Mouse (Mus musculus): ENCODE results near the gene Btbd8.

The Btbd8 gene

DNA sequence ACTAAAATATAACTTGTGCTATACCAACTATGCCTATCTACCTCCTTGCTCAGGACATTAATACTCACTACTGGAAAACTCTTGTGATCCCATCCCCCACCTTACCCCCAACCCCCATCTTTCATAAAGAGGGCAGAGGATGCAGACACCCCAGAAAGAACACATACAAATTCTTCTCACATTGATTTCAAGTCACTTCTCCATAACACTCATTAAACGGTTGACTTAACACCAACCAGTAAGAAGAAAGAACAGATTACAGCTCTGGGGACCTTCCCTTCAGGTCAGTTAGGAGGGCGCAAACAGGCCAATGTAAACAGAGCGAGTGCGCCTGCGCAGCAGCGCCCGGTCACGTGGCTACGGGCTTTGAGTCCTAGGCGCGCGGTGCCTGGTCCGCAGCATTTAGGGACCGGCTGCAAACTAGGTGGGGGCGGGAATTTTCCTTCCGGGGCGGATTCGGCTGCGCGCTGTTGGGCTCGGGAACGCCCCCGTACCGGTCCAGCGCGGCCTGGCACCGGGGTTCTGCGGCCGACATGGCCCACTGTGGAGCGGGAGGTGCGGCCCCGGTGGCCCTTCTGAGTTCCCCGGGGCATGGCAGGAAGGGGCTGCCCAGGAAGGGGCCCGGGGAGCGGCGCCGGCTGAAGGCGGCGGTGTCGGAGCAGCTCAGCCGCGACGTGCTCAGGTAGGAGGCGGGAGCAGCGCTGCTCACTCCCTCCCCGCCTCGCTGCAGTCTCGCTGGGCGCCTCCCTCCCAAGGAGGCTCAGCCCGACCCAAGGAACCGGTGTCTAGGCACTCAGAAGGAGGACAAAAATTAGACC lies at the start of gene Btbd8:
Gene Btbd8, plus strand, starts transcription at position 534 of the 818 bp plus-strand sequence.
- peak; percentile 88 for DNase-seq (ENCODE audit: low read depth)

DNA sequence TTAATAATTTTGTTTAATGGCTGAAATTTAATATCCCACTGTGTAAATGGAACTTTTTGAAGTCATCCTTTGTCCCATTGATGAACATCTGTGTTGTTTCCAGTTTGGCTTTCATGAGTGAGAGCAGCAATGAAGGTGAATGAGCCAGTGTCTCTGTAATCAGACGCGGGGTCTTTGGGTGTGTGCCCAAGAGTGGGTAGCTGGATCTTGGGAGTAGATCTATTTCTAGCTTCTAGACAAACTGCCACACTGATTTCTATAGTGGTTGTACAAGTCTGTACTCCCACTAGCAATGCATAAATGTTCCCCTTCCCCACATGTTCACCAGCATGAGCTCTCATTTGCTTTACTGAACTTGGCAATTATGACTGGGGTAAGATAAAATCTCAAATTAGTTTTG lies 48.4 kb upstream of the Btbd8 start:
- DNase-seq (ENCODE audit: low read depth) = no peak

DNA sequence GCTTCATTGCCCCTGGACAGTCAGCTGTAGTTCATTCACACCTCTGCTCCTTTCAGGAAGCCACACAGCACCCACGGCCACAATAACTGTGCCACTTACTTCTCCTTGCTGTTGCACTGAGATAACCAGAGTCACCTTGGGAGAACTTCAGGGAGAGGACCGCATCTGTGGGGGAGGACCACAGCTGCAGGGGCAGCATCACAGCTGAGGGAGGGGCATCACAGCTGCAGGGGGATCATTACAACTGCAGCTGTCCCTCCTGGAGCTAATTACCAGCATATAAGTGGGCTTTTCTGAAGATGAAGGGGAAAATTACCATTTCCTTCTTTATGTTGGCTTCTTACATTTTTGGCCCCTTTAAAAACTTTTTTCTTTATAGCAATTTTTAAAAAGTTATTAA lies 43.4 kb upstream of the Btbd8 start:
- DNase-seq (ENCODE audit: low read depth) = no peak

DNA sequence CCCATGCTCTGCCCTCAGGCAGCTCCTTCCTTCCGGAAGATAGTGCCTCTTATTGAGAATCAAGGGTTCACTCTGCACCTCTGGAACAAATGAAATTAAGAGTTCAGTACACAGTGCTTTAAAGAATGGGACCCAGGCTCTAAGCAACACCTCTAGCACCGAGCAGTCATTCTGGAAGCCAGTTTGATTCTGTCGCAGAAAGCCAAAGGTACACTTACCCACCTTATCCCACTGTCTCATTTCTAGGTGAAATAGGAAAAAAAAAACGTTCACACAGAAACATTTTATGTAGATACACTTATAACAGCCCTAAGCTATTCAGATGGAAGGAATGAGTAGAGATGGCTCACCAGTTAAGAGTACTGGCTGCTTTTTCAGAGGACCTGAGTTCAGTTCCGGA lies 35.4 kb upstream of the Btbd8 start, which contains the start of gene Ephx4:
Gene Ephx4, plus strand, starts transcription at position 301 of the 400 bp plus-strand sequence.
- no peak for DNase-seq (ENCODE audit: low read depth)

DNA sequence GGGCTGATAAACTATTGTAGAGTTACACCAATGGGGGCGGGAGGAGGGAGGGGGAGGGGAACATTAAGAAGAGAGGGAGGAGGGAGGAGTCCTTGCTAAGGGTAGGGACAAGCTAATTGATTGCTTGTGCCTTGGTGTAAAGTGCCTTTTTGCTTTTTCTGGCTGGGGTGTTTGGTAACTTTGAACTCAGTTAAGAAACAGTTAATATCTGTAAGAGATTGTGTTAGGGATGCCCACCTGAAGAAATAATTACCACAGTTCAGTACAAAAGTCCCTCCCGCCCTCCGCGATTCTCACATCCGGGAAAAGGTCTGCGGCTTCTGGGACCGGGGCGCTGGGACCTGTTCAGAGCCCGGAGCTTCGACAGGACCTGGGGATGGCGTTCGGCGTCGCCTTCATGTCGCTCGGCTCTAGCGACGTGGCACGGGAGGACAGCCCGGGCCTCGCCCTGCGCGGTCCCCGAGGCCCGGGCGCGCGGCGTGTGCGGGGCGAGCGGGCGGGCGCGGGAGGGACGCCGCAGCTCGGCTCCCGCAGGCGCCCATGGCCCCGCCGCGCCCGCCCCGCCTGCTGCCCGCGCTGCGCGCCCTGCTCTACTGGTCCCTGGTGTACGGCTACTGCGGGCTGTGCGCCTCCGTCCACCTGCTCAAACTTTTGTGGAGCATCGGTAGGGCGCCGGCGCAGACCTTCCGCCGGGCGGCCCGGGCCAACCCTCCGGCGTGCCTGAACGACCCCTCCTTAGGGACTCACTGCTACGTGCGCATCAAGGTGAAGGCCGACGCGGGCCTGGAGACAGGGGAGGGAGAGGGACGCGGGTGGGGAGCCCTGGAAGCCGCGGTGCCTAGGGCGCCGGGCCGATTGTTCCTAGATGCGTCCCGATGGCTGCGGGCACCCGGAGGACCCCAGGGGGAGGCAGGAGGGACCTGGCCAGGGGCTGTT lies 34.5 kb upstream of the Btbd8 start:
- no peak for DNase-seq (ENCODE audit: low read depth)

DNA sequence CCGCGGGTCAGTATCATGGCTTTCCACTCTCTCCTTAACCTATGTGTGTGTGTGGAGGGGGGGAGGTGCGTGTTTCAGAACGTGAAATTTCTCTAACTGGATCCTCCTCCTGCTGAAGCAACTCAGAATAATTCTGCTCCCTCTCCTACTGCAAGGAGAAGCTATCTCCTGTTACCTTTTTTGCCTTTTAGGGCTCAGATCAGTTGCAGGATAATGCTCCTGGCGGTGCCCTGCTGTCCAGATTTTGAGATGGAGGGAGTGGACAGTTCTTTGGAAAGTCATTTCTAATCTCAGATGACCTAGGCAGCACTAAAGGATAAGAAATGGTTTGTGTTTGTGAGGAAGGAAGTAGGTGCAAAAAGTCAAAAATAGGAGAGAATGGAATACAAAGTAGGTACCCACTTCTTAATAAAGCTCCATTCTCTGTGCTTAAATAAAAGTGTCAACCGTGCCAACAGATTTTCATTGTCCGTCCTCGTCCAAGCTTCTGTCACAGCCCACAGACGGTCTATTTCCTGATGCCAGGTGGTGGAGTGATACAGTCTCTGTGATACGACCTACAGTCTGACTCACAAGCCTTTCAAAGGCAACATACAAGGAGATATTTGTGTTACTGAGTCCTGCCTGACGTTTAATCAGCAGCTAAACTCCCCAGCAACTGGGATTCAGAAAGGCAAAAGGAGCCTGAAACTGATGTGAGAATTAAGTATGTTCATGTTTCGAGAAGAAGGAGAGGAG lies 33.7 kb upstream of the Btbd8 start:
- no peak for DNase-seq (ENCODE audit: low read depth)

DNA sequence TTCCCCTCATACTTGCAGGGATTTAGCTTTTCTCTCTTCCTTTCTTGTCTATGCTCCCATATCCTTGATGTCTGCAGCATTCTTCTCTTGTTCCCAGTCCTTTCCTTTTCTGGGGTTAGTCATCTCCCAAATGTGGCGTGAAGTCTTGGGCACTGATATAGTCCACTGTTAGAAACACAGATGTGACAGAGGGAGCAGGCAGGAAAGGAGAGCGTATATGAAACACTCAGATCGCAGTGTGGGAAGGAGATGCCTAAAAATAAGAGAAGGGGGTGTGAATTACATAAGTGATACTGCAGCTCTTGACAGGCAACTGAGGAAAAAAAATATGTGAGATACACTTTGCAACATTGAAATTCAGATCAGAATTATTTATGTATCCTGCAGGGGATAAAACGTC lies 32.4 kb upstream of the Btbd8 start:
- DNase-seq (ENCODE audit: low read depth) = no peak

DNA sequence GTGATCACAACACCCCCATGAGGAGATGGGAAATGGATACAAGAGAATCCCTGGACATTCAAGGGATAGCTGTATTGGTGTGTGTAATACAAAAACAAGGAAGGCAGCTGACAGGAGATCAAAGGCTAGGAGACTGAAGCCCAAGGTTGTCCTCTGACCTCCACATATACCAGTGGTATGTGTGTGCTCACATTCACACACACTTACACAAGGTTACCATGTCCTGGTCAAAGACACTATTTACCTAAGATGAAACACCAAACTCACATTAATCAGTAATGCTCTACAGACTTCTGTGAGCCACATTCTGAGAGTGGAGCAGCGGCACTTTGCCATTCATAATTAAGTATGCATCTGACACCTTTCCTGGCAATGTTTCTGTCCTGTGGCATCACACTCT lies 27.5 kb upstream of the Btbd8 start:
- DNase-seq (ENCODE audit: low read depth) = no peak

DNA sequence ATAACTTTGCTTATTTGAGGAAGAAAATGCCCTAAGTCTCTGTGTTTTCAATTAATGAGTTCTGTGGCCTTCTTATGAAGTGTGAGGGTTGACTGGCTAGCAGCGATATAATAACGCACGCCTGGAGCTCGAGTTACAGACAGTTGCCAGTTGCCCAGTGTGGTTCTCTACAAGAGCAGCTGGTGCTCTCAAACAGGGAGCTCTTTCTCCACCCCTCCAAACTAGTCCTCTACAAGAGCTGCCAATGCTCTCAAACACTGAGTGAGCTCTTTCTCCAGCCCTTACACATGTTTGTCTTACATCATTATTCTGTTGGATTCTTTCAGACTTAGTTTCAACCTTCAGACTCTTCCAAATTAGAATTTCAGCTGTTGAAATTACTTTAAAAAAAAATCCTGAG lies 26.5 kb upstream of the Btbd8 start:
- no peak for DNase-seq (ENCODE audit: low read depth)

DNA sequence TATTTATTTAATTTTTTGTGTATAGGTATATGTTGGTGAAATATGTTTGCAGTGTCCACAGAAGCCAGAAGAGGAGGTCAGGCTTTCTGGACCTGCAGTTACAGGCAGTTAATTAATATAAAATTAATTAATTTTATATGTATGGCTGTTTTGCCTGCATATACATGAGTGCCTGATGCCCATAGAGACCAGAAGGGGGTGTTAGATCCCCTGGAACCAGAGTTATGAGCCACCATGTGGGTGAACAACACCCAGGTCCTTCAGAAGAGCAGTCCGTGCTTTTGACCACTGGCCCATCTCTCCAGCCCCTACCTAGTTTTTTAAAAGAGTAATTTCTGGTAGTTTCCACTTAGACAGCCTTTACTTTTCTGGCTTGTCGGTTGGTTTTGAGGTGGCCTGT lies 25.5 kb upstream of the Btbd8 start:
- no peak for DNase-seq (ENCODE audit: low read depth)

DNA sequence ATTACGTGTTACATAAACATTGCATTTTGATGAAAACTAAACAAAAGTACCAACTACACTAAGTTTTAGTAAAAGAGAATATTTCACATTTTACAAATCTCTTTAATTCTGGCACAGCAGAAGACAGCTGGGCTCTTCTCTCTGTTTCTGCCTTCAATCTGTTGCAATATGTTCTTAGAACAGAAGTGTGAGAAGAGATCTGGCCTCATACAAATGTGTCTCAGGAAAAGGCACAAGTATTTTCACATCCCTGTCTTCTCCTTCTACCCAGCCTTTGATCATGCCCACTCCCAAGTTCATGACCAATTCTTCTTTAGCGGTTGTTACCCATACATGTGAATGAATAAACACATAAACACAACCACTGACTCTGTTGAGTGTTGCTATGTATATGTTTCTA lies 22.7 kb upstream of the Btbd8 start:
- no peak for DNase-seq (ENCODE audit: low read depth)

DNA sequence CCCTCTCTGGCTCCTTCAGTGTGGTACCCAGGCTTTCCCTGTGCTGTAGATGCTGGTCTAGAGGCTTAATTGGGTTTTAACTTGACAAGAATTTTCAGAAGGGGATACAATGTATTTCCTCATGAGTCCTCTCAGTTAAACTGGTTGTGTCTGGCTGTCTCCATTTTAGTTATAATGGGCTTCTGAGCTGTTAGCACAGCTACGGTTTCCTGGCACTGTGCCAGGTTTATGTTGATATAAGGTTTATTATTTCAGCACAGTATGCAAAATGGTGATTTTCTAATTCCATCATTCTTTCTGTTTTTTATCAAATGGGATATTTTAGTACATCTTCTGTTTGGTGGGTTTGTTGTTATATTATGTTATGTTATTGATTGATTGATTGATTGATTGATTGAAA lies 16.1 kb upstream of the Btbd8 start:
- no peak for DNase-seq (ENCODE audit: low read depth)

DNA sequence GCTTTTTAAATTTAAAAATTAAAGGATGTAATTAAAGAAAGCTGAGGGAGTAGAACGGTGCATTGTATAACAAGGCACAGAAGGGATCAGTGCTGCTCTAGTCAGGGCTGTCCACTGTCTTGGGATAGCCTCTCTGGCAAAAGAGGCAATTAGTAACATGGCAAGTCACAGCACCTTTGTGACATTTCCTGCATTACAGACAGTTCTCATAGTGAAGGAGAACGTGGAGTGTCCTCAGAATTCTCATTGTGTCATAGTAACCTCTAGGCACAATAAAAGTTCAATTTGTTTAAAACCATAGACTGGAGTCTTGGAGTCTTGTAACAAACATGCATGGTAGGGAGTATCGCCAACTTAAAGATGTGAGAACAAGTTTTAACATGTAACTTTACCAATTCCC lies 6.5 kb upstream of the Btbd8 start, which contains the start of gene Lpcat2b:
Gene Lpcat2b, plus strand, starts transcription at position 301 of the 400 bp plus-strand sequence.
- no peak for DNase-seq (ENCODE audit: low read depth)

DNA sequence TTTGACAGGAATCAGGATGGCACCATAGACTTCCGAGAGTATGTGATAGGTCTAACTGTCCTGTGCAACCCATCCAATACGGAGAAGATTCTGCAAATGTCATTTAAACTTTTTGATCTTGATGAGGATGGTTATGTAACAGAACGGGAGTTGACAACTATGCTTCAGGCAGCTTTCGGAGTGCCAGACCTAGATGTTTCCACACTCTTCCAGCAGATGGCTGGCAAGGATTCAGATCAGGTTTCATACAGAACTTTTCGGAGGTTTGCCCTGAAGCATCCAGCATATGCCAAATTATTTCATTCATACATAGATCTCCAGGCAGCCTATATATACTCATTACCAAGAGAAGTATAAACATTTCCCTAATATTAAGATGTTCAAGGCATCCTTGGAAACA lies 3.8 kb upstream of the Btbd8 start:
- DNase-seq (ENCODE audit: low read depth) = no peak

DNA sequence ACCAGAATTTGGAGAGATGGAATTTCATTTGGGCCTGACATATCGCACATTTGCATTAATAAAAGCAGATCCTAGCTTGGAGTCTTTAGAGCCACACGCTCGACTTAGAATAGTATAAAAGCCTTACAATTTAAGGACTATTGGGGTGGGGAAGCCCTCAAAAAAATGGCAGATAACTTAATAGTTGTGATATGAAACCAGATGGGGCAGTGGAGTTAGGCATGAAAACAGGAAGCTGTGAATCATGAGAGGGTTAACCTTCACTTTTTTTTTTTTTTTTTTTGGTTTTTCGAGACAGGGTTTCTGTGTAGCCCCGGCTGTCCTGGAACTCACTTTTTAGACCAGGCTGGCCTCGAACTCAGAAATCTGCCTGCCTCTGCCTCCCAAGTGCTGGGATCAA lies 1.6 kb upstream of the Btbd8 start:
- DNase-seq (ENCODE audit: low read depth) = no peak

DNA sequence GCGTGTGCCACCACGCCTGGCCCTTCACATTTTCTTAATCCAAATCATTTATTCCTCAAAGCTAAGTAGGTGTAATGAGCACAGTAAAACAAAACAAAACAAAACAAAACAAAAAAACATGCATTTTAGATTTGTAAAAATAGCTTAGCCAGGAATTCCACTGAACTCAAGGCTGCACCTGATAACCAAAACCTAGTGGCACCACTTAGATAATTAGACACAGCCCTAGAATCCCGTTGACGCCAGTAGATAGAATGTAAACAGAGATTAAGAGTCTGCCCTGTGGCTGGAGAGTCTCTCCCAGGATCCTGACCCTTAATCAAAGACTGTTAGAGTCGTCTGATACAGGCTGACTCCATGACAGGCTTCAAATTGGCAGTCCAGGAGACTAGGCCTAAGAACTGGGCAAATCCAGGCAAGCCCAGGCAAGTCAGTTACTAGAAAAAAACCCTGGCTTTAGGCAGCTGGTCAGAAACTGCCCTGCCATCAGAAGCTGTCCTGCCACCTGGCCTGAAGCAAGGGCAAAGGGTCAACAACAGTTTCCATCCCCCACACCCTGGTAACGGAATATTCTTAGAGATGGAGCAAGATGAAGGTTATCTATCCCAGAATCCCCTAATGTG lies 1.1 kb upstream of the Btbd8 start:
- no peak for DNase-seq (ENCODE audit: low read depth)

DNA sequence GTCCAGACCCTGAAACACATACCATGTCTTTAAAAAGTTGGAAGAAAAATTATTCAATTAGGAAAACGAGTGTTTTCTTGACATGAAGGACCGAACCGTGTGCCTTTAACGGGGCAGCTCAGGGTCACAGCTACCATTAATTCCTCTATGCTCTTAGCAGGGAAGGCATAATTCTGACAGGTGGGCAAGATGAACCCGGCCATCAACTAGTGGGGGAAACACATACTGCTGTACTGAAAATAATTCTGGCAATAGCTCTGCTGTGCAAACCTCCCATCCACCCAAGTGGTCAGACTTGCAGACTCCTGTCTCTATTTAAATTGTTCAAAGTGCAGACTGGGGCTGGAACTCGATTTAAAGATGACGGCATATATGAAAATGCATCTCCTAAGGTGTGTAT lies 556 bp downstream of the Btbd8 start:
- DNase-seq (ENCODE audit: low read depth) = no peak

DNA sequence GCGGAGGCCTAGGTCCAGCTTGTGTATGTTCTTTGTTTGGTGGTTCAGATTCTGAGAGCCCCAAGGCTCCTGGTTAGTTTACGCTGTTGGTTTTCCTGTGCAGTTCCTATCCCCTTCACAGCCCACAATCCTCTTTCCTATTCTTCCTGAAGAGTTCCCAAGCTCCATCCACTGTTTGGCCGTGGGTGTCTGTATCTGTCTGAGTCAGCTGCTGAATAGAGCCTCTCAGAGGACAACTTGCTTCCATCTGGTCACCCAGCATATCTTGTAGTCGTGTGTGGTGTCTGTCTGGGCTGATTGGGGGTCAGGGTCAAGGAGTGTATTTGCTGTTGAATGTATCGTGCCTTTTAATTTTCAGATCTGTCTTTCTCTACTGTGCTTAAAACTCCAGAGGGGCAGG lies 4.1 kb downstream of the Btbd8 start:
- DNase-seq (ENCODE audit: low read depth) = no peak

DNA sequence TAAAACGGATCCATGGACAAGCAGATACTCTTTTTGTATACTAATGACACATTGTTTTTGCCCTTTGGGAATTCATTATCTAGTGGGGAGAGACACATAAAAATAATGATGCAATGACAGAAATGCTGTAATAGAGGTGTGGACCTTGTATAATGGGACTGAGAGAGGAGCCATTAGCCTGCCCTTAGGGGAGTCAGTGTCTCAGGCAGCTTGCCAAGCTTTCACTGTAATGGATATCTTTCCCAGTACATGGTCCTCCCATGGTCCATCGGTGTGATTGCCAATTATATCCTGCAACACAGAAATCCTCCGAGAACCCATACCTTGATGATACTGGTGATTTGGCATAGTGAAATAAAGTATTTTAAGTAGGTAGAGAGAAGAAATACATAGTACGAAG lies 6.5 kb downstream of the Btbd8 start:
- DNase-seq (ENCODE audit: low read depth) = no peak

DNA sequence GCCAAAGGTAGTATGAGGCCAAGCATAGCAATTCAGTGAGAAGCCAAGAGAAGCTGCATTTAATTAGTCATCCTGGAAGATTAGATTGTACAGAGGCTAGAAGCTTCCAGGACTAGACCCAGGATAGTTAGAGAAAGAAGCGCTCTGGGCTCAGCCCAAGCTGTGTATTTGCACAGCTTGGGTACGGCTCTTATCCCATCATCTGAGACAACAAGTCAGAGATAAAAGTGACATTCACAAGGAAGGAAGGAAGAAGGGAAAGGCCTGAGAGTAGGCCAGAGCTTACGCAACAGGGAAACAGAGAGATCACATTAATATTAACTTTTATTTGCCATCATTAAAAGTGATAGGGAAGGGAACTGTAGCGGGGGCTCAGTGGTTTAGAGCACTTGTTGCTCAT lies 10.2 kb downstream of the Btbd8 start:
- DNase-seq (ENCODE audit: low read depth) = no peak

DNA sequence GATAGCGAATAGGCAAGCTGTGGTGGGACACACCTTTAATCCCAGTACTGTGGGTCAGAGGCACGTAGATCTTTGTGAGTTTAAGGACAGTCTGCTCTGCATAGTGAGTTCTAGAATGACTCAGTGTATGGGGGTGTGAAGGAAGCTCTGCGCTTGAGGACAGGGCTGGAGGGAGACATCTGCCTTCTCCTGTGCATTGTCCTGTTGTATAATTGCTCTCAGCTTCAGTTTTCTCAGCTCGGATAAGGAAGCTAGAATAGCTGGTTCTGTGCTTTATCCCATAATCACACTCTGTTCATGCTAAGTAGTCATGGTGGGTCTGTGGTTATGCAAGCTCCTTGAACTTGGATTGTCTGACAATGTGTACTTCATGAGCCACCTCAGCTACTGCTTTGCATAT lies 11.0 kb downstream of the Btbd8 start:
- no peak for DNase-seq (ENCODE audit: low read depth)

DNA sequence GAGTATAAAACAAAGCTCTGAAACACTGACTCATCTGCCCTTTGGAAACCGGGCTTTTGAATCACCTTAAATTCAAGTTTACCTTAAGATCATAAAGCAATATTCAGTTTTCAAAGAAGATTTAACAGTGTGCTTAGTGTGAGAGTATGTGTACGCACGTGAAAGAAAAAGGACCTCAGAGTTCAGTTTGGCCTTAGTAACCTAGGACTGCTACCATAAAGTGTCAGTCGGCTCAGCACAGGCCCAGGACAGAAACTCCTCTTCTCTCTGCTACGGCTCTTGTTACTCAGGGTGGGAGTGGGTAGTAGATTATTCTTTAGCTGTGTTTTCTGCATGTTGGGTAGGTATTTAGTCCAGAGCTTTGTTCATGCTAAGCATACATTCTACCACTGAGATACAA lies 11.8 kb downstream of the Btbd8 start:
- no peak for DNase-seq (ENCODE audit: low read depth)

Data from c-Kit-positive CD71-negative TER-119-negative erythroid progenitor cells, embryonic 14.5 days (primary cell).